Mouse (Mus musculus) cerebellum, adult 9-10 months (tissue): ENCODE measurements around the gene Anapc15-ps.
"Not testable (repeated sequence)": the region's sequence is repeated elsewhere in the genome, so short reads cannot be mapped to it uniquely, and the experiment has no call there.

ENCODE experiments used
- DNase-seq: peaks from one replicate; pipeline ENCODE4 v3.0.0; 2022

Gene Anapc15-ps

DNA sequence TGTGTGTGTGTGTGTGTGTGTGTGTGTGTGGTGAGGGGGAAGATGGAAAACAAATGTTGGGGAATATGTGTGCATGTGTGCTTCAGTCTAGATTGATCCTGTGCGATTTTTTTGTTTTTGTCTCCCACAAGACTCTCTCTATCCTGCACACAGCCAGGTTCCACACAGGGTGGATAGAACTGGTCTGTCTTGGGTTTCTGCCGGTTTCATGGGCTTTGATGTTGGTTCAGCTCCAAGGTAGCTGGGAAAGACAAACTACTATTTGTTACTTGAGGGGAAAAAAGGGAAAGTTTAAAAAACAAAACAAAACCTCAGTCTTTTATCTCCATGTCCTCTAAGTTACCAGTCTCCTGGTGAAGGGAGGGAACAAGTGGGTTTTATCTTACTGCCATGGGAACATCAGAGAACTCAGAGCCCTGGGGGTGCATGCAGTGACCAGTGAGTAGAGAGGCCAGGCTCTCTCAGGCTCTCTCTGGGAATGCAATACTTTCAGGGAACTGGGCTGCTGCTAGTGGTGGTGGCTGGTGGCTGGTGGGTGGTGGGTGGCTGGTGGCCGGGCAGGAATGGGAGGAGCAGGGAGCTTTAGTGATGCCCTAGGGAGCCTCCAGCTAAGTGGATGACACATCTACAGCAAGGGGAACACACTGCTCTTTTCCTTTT is 5.8 kb downstream of the Anapc15-ps start:
- no peak for DNase-seq

DNA sequence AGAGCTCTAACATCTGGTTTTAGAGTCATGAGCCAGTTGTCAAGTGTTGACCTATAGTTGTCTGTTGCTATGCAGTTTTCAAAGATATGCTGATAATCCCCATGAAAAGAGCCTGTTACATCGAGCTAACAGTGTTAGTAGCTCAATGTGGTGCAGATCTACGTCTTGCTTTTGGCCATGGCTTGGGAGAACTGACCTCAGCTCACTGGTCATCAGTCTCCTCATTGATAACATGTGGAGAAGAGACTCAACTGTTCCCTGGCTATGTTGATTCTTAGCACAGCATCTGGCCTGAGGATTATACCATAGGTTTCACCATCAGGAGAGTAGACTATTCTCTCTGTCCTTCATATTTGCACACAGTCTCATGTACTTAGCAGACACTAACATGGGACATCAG is 6.5 kb downstream of the Anapc15-ps start:
- no peak for DNase-seq

DNA sequence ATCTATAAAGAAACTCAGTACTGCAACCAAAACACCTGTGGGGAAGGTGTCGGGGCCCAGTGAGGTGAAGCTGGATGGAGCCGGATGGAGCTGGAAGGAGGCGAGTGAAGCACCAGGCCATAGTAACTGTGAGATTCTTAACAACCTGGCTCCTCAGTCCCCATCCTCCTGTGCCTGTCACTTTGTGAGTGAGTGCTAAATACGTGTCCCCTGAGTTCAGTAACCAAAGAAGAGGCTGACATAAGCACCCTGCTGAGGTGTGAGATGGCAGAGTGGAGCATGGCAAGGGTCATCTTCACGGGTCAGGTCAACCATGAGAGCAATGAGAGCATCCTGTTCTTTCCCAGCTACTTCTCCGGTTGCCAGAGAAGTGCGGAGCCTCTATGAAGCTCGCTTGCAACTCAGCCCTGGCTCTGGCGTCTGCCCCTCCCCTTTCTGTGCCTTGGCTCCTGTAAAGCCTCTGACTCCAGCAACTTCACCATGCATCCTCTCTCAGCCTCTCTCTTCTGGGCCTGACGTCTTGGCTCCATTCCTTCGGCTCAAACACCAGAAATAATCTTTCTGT is 7.7 kb downstream of the Anapc15-ps start:
- DNase-seq = no peak

DNA sequence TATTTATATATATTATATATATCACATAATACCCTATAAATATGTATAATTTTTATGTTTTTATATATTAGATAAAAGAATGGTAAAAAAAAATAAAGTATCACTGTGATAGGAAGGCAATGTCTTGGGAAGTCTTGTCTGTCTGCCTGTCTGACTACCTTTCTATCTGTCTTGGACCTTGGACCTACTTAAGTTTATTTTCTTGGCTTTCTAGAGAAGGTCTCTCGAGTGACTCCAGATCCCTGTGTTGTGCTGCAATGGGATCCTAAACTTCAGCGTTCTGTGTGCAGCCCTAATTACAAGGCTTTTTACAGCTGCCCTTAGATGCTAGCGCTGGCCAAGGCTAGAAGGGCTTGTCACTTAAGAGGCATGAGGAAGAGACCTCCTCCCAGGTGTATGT is 8.6 kb downstream of the Anapc15-ps start:
- no peak for DNase-seq

DNA sequence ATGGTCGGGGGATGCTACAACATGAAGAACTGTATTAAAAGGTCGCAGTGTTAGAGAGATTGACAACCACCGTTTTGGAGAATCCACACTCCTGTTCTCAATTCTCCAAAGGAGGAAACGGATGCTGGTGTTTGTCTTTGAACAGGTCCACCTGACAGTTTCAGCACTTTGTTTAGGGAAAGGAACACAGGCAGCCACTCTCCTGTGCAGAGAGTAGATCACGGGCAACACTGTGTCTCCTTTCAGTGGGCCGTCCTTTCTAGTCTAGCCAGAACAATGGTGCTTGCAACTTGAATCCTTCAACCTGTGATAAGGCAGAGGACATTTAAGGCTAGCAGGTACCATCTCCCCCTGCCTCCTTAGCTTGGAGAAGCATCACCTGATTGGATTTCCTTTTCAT is 12.9 kb downstream of the Anapc15-ps start:
- no peak for DNase-seq

DNA sequence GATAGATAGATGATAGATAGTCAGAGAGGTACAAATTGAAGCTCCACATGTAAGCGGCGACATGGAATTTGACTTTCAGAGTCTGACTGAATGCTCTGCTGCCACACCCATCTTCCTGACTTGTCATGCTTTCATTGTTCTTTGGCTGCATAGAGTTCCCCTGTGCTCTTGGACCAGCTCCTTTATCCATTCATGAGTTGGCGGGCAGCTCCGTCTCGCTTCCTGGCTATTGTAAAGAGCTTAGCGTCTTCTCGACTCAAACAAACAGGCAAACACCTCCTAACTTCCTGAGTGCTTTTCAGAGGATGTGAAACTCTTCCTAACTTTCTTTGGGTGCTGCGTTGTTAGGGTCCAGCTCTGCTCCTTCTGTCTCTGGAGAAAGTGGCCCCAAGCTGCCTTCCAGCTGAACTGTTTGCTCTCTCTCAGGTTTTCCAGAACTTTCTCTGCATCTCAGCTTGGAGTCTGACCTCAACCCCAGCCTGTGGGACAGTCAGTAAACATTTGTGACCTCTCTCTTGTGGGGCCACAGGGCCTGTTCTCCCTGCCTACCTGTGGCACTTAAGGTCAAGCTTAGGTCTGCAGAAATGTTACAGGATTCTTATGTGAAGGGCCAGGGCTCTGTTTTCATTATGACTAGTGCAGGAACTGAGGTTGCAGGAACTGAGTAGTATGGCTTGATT is 13.6 kb downstream of the Anapc15-ps start:
- no peak for DNase-seq

DNA sequence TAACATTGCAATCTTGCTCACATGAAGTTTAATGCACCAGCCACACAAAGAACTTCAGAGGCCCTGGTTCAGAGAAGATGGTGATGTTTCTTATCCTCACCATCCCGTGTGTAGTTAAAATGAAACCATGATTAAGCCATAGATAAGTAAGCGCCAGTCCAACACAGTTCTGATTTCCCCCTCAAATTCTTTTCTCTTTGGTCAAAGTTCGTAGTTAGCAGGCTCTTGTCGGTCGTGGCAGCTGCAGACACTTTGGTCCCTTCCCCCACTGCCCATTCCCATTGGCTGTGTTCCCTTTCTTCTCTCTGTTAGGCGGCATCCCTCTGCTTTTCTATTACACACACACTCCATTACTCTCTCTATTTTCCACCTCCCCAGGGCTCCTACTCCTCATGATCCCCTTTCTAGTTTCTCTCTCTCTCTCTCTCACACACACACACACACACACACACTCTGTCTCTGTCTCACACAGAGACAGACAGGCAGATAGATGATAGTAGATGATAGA is 14.4 kb downstream of the Anapc15-ps start:
- DNase-seq = no peak

DNA sequence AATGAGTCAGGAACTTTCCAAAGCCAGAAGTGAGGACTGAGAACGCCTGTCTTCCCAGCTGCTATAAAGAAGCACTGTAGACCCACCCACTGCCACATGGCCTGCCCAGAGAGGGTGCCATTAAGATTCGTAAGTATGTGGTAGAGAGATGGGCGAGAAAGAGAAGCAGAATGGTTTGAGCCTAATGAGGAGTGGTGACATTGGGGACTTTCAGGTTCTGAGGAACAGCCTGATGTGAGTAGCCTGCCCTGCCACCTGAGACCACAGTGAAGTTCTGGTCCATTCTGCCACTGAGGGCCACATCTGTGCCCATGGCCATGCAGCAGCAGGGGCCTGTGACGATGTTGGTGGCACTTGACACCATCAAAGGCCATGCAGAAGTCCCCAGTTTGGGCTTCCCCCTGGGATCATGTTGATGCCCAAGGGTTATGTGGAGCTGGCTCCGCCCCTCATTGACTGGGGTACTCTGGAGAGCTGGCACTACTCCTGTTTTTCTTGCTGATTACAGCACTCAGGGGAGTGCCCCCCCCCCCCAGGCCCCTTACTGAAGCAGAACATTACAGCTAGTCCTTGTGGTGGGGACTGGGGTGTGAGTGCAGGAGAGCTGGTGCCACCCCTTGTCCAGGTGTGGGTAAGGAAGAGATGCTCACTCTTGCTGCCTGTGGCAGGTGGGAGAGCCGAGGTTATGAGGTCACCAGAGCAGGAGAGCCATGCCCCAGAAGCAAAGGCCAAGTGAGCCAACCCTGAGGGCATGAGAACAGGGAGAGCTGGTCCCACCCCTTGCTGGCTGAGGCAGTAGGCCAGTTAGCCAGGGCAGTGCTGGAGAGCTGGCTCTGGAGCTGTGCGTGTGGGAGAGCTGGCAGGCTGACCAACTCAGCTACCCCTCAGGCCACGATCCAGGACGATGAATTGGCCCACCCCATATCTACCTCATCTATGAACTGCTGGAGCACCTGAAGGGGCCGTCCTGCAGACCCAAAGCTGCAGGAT is 16.7 kb downstream of the Anapc15-ps start:
- no peak for DNase-seq

DNA sequence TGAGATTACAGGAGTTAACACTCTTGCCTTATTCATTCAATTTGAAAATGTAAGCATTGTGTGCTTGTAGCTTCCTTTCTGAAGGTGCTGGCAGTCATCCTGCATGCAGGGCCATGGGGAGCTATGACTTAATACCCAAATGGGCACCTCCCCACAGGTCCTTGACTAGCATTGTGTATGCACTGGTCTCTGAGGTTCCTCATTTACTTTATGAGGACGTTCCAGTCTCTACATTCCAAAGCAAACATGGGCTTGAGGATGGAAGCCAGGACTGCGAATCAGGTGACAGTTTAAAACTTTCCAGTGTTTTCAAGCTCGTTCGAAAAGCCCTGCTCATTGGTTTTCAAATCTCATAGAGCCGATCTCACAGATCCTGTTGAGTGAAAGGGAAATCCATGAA is 21.1 kb downstream of the Anapc15-ps start:
- DNase-seq = no peak

DNA sequence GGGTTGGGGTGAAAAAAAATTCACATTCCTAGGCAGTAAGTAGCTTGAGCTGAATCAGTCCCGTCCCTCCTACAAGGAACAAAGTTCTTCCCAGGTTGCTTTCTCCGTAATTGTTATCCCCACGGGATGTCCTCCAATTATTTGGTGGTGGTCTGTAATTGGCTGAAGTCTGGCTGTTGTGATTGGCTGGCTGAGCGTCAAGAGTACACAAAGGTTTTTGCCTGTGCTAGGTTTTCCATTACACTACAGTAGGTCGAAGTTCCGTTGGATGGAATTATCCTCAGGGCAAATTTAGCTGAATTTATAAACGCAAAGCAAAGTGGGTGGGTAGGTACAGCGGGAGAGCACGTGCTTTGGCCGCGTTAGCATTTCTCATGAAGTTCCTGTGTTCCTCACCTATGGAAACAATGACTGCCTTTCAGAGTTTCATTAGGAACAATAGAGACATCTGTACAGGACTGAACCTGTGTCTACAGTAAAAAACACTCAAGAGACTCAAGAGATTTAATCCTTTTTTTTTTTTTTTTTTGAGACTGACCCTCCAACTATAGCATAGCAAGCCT is 24.8 kb downstream of the Anapc15-ps start:
- no peak for DNase-seq

DNA sequence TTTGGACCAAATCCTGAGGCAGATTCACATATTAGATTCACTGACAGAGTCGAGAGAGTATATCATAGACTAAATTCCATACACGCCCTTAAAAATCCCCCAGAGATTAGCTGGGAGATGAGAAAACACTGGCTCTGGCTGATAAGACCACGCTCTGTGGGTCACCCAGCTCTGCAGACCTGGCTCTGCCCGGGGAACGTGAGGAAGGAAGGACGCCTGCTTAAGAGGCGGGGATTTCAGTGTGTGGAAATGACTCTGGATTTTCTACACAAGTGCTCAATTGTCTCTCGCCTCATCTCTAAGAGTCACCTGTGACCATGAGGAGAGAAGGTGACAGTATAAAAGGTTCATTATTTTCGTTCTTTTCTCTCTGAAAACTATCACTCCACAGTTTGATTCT is 26.1 kb downstream of the Anapc15-ps start:
- no peak for DNase-seq

DNA sequence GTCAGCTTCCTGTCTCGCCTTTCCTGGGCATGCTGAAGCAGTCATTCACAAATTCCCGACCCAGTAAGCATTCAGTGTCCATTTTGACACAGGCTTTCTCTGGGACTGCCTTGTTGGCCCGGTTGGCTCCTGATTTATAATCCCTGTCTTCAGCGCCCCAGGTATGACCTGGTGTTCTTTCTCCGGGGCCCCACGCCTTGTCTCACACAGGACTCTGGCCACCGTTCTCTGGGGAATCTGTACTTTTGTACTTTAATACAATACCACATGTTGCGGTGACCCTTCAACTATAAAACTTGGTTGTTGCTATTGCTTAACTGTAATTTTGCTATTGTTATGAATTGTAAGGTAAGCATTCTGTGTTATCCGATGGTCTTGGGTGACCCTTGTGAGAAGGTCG is 26.7 kb downstream of the Anapc15-ps start:
- DNase-seq = no peak

DNA sequence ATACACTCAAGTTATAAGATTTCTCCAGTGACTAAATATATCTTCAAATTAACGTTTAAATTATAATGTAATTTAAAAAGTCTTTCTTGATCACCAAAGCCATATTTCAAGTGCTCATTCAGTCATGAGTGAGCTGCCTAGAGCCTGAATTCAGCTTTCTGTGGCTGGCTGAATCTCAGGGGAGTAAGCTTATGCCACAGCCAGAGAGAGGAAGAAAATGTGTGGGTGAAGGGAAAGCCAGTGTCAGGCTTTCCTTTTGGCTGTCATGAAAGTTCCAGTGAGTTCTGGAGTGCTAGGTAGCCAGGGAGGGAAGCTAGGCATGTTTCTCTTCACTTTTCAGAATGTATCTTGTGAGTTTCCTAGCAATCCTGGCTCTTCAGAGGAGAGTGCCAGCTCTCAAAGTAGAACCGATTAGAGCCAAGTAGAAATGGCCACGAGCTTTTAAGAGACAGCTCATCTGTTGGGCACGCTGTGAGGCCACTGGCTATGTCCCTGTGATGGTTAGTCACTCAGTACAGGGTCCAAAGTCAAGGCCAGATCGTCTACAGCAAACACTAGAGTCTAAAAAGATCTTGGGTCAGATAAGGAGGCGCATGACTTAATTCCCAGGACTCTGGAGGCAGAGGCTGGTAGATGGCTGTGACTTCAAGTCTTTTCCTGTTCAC is 29.4 kb downstream of the Anapc15-ps start:
- no peak for DNase-seq

DNA sequence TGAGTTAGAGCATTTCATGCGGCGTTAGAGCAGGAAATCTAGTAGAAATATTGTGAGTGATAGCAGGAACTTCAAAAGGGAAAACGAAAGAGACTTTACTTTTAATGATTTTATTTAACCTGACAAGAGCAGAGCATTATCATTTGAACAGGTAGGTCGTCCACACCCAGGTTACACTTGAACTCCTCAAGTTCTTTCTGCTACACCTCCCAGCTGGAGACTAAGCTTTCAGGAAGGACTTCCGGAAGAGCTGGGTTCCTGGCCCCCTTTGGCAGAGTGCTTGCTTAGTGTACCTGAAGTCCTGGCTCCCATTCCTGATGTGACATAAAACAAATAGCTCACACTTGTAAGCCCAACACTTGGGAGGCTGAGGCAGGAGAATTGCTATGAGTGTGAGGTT is 30.2 kb downstream of the Anapc15-ps start:
- DNase-seq = no peak

DNA sequence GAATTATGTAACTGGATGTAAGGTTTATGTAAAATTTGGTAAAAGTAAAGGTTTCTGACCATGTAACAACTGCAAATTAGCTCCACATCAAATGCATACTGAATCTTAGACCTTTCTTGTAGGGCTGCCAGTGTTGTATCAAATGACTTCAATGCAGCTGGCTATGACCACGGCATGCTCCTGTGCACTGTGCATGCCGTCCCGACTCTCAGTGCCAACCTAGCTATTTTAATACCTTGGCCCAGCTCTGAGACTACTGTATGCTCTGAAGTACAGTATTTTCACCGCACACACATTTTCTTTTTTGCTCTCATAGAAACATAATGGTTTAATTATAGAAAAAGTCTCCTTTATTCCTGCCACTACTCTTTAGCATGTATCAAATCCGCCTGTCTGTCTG is 31.9 kb downstream of the Anapc15-ps start:
- DNase-seq = no peak

DNA sequence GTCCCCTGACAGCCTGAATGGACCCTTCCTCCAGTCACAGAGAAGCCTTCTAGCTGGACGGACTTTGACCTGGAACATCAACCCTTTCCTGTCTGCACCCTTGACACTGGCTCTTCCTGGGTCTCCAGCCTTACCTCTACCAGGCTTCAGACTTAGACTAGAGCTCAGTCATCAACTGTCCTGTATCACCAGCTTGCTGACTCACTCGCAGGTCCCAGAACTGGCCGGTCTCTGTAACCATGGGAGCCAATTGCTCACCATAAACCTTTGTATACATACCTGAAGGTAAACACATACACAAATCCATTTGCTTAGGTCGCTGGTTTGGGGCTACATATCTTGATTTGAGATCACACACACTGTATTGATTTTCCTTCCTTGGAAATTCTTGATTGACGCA is 33.8 kb downstream of the Anapc15-ps start:
- DNase-seq = no peak

DNA sequence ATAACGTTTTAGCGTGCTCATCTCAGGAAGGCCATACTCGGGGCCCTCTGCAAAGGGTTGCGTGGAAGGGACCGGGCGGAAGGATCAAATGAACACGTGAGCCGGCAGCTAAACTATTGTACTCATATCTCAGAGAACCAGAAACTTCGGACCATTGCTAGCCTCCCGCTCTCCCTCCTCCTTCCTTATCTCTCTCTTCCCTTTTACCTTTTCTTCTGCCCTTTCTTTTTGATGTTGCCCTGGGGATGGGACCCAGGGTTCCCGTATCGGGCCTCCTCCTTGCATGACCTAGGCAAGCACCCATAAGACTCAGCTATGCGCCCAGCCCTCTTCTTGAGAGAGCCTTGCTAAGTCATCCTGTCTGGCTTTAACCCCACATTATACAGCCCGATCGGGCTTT is 38.5 kb downstream of the Anapc15-ps start:
- DNase-seq = no peak

DNA sequence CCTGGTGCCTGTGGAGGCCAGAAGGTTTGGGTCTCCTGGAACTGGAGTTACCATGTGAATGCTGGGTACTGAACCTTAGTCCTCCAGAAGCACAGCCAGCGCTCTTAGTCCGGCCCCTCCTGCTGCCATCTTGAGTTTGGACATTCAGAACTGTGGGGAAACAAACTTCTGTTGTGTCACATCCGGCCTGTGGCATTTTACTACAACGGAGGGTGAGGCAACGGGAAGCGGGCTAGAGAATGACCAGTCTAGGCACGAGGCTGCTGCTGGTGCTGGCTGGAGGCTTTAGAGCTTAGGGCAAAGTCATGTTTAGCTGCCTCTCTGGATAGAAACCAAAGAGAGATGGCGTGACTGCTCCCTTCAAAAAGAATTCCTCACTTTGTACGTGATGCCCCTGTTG is 39.0 kb downstream of the Anapc15-ps start:
- DNase-seq = no peak

DNA sequence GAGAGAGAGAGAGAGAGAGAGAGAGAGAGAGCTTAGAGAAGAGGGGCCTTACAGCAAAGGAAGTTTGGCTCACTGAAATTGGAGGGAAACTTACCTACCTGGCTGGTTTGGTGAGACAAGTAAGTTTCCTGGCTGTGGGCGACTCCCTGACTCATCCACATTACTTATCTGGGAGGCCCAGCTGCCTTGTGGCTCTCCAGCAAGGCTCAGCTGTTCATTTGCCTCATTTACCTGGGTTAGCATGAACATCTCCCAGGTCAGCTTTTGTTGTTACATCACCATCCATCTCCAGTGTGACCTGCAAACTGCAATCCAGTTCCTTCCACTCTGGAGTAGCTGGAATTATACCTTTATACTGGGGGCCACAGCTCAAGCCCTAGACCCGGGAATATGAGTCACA is 41.7 kb downstream of the Anapc15-ps start:
- no peak for DNase-seq

DNA sequence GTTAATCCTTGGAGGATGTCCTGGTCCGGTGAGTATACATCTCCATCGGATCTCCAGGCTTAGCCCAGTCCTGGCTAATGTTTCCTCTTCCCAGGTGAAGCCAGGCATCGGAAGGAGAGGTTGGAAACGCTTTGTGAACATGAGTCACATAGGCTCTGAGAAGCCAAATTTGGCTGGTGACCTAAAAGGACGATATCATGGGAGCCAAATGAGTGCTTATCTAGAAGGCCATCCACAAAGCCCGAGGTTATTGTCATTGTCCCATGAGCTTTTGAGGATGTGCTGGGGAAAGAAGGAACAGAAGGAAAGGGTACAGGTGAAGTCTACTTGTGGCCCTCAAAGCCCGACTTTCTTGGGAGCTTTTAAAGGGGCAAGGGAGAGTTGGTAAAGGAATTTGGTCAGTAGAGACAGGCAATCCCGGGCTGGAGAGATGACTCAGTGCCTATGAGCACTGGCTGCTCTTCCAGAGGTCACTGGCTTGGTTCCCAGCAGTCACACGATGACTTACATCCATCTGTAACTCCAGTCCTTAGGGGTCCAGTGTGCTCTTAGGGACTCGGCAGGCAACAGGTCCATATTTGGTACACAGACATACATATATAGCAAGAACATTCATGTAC is 42.4 kb downstream of the Anapc15-ps start:
- no peak for DNase-seq

DNA sequence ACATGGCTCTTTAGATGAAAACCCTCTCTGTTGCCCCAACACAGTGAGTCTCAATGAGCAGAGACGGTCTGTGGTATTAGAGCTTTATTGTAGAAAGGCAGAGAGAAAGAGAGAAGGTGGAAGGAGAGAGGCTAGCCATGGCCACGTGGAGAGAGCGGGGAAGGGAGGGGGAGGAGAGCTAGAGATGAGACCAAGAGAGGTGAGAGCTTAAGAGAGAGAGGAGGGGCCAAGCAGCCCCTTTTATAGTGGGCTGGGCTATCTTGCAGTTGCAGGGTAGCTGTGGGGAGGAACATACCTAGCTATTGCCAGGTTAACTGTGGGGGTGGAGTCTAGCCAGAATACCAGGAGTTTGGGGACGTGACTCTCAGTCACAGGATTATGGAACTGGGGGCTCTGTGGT is 43.1 kb downstream of the Anapc15-ps start:
- DNase-seq = not testable (repeated sequence)

DNA sequence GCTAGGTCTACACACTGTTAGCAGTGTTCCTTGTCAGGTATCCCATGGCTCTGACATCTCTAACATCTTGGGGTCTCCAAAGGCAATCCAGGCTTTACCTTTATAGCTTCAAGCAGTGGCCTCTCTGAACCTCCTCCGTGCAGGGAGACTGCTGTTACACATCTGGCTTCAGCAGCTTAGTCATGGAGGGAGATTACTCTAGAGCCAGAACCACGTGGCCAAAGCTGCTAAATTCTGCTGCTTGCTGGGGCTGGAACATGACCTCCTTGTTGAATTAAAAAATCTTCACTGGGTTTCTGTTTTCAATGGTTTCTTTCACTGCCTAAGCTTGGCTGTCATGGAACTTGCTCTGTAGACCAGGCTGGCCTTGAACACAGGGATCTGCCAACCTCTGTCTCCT is 44.9 kb downstream of the Anapc15-ps start:
- DNase-seq = no peak
